Mouse (Mus musculus) heart, embryonic 13.5 days (tissue): Measurements from ENCODE around the gene Ccdc134. TPM values are rescaled to one million over a fixed set of nuclear protein-coding genes. Genes with fewer than 3 reads are reported as not detected.

ENCODE experiments used
- ATAC-seq: fragments of 200-750 bp; cut with Nextera tagmentation; 2 replicates; pipeline ENCODE4 v1.8.0; 2017; ENCODE audit warnings: moderate TSS enrichment; ENCODE audit not compliant: insufficient number of reproducible peaks, low FRiP score, low TSS enrichment; ENCODE audit errors: extremely low read depth
- H3K27ac ChIP-seq: fragments of 300-500 bp; sonication (generic); replicated peaks from 2 replicates; pipeline ENCODE4 v1.5.1; 2015; ENCODE audit warnings: moderate library complexity, mild to moderate bottlenecking, inconsistent platforms
- H3K27me3 ChIP-seq: fragments of 300-500 bp; sonication (generic); replicated peaks from 2 replicates; pipeline ENCODE4 v1.6.1; 2015; ENCODE audit warnings: mild to moderate bottlenecking, inconsistent platforms
- H3K36me3 ChIP-seq: fragments of 300-500 bp; sonication (generic); 2 replicates; pipeline ENCODE4 v1.6.1; 2015; ENCODE audit warnings: mild to moderate bottlenecking, inconsistent platforms
- H3K4me1 ChIP-seq: fragments of 300-500 bp; sonication (generic); 2 replicates; pipeline ENCODE4 v1.6.1; 2015; ENCODE audit warnings: inconsistent platforms
- H3K4me2 ChIP-seq: fragments of 300-500 bp; sonication (generic); 2 replicates; pipeline ENCODE4 v1.6.1; 2015; ENCODE audit warnings: inconsistent platforms, mild to moderate bottlenecking, moderate library complexity
- H3K4me3 ChIP-seq: fragments of 300-500 bp; sonication (generic); 2 replicates; pipeline ENCODE4 v1.5.1; 2015; ENCODE audit warnings: moderate library complexity, mild to moderate bottlenecking, inconsistent platforms
- H3K9ac ChIP-seq: fragments of 300-500 bp; sonication (generic); 2 replicates; pipeline ENCODE4 v1.6.1; 2015; ENCODE audit warnings: inconsistent platforms, mild to moderate bottlenecking, moderate library complexity
- H3K9me3 ChIP-seq: fragments of 300-500 bp; sonication (generic); 2 replicates; pipeline ENCODE4 v1.6.1; 2016; ENCODE audit warnings: inconsistent platforms
- WGBS: fragments of 180-500 bp; shearing (Covaris S2); methylation state at CpG from one replicate; pipeline ENCODE4 v1.1.7; 2015; ENCODE audit warnings: mixed read lengths; 5-methylcytosine and 5-hydroxymethylcytosine counted together
- polyA plus RNA-seq: library from polyadenylated mRNA; unstranded; fragments of >200 nt; fragmentation: Nextera tagmentation; extraction: Ambion mirVana; gene quantifications from 2 replicates; pipeline ENCODE4 v1.2.1, GENCODE M21; 2015

Gene Ccdc134
- polyA plus RNA-seq, 1 experiment from 2014 or later, result 9.0 TPM

DNA sequence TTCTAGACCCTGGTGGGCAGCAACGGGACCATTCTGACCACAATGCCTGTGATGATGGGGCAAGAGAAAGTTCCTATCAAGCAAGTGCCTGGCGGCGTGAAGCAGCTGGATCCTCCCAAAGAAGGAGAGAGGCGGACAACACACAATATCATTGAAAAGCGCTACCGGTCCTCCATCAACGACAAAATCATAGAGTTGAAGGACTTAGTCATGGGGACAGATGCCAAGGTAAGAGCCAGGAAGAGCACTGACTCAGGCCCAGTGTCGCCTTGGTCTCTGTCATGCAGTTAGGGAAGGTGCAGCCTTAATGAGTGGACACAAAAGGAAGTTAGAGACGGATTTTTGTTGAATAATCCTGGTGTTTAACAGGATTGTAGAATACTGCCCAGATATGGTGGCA, 47.4 kb downstream of the Ccdc134 start:
- no peak for ATAC-seq
- H3K27me3 ChIP-seq, result no peaks in the 10 kb centered on the region
- H3K4me2 ChIP-seq, result no peak overlapping the region
- peaks cover 15% of the 10 kb centered on the region for H3K4me1 ChIP-seq
- no peaks in the 10 kb centered on the region for H3K9me3 ChIP-seq
- no peak overlapping the region for H3K9ac ChIP-seq
- no peak overlapping the region for H3K4me3 ChIP-seq
- H3K36me3 ChIP-seq, result peaks cover 95% of the 10 kb centered on the region
- WGBS, result 90% methylated on average over 9 of the region's 9 CpGs
- no peak overlapping the region for H3K27ac ChIP-seq

DNA sequence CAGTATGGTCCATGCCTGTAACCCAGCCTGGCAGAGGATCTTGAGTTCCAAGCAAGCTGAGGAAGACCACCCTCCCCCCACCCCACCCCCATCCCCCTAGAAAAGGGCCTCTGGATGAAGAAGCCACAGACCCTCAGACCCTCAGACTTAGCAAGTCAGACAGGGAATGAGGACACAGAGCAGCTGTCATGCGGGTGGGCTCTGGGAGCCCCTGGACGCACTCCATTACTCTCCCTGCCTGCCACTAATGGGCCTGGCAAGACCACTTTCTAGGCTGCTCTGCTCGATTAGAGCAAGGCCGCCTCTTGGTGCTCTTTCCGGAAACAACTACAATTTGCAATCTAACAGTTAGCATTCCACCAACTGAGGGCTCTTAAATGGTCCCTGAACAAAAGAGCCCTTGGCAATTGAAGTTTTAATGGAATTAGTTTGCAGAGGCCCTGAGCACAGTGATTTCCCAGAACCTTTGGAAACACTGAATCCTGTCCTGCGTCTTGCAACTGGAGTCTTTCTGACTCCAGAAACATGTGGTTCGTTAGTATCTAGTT, 50.1 kb downstream of the Ccdc134 start:
- no peak for ATAC-seq
- Histone ChIP-seq H3K4me2 (no peak overlapping the region), H3K4me1 (peaks cover 23% of the 10 kb centered on the region), H3K36me3 (peaks cover 96% of the 10 kb centered on the region), H3K9me3 (peaks cover 7% of the 10 kb centered on the region; the same call in 1 of the 2 replicates), H3K27ac (no peak overlapping the region), H3K27me3 (no peaks in the 10 kb centered on the region), H3K4me3 (no peak overlapping the region), H3K9ac (no peak overlapping the region)
- WGBS, result 90% methylated on average over 7 of the region's 7 CpGs

DNA sequence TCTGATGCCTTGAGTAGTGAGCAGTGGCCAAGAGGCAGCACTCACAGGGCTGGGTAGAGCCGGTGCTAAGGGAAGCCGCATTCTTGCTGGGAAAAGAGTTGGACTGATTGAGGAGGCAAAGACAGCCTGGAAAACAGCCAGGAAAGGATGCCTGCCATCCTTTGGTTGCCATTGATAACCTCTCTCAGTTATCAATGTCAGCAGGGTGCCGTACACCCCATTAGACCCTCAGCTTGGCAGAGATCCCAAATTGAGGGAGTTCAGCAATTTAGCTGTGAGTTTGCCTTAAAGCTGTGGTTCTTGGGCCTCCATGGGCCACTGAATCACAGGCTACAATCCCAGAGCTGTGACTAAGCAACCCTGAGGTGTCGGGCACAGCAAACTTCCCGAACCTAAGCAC, 53.4 kb downstream of the Ccdc134 start:
- no peak overlapping the region for H3K4me3 ChIP-seq
- peaks cover 55% of the 10 kb centered on the region for H3K4me1 ChIP-seq
- peaks cover 93% of the 10 kb centered on the region for H3K36me3 ChIP-seq
- no peak for ATAC-seq
- no peak overlapping the region for H3K9ac ChIP-seq
- peak overlapping the region; percentile 73 for H3K27ac ChIP-seq
- H3K27me3 ChIP-seq, result 0 out of 2 replicates have a peak, but pooled peaks cover 11% of the 10 kb centered on the region
- 37% methylated on average over 5 of the region's 5 CpGs for WGBS
- no peak overlapping the region for H3K4me2 ChIP-seq
- peaks cover 7% of the 10 kb centered on the region; the same call in 1 of the 2 replicates for H3K9me3 ChIP-seq

DNA sequence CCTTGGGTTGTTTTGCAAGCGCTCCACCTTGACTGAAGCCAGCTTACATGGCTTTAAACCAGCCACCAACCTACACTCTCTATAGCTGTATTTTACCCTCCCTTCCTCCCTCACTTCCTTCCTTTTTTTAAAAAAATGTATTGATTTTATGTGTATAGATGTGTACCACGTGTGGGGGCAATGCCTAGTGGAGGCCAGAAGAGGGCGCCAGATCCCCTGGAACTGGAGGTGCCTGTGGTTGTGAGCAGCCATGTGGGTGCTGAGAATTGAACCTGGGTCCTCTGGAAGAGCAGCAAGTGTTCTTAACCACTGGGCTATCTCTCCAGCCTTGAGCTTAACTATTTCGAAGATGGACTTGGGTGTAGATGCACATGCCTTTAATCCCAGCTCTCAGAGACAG, 54.6 kb downstream of the Ccdc134 start:
- no peak overlapping the region for H3K4me2 ChIP-seq
- H3K36me3 ChIP-seq, result peaks cover 90% of the 10 kb centered on the region
- no peak for ATAC-seq
- 0 out of 2 replicates have a peak, but pooled peaks cover 14% of the 10 kb centered on the region for H3K27me3 ChIP-seq
- peaks cover 7% of the 10 kb centered on the region; the same call in 1 of the 2 replicates for H3K9me3 ChIP-seq
- H3K4me1 ChIP-seq, result peaks cover 66% of the 10 kb centered on the region
- no peak overlapping the region for H3K9ac ChIP-seq
- 0 out of 2 replicates have a peak overlapping the region, but pooled peaks have one; percentile 16 for H3K27ac ChIP-seq
- H3K4me3 ChIP-seq, result no peak overlapping the region
- 87% methylated on average over 4 of the region's 4 CpGs for WGBS

DNA sequence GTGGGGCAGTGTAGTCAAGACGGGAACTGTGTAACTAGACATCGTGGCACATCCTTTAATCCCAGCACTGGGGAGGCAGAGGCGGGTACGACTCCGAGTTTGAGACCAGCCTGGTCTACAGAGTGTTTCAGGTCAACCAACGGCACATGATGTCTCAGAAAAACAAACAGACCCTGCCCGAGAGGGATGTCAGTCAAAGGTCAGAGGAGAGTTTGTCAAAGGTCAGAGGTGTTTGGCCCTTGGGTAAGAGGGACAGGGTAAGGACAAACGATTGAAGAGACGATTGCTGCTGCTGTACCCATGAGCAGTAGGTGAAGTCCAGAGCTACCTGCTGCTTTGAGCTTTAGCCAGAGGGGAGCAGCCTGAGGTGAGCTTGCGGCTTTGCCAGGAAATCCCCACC, 55.9 kb downstream of the Ccdc134 start:
- Histone ChIP-seq H3K4me3 (no peak overlapping the region), H3K27ac (peak overlapping the region; percentile 51), H3K36me3 (peaks cover 90% of the 10 kb centered on the region), H3K27me3 (0 out of 2 replicates have a peak, but pooled peaks cover 14% of the 10 kb centered on the region), H3K9me3 (peaks cover 7% of the 10 kb centered on the region; the same call in 1 of the 2 replicates), H3K4me2 (peak overlapping the region; percentile 38), H3K9ac (peak overlapping the region; percentile 56), H3K4me1 (peaks cover 67% of the 10 kb centered on the region)
- WGBS, result 76% methylated on average over 10 of the region's 10 CpGs
- ATAC-seq, result no peak

DNA sequence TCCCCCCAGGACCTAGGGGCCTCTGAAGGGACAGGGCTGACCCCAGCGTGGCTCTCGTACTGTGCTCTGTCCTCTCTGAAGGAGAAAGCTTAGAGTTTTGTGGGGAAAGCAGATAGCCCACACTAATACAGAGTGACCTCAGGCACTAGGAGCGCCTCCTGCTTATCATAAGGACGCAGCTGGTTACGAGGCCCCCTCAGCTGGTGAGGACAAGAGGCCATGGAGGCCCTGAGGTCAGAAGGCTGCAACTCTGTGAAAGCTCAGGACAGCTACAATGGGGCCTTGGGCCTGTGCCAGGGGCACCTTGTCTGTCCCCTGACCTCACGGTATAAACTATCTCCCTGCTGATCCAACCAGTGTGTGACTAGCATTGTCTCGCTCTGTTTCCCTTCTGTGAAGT, 56.5 kb downstream of the Ccdc134 start:
- Histone ChIP-seq H3K36me3 (peaks cover 90% of the 10 kb centered on the region), H3K9ac (peak overlapping the region; percentile 56), H3K4me3 (no peak overlapping the region), H3K27me3 (0 out of 2 replicates have a peak, but pooled peaks cover 14% of the 10 kb centered on the region), H3K9me3 (peaks cover 7% of the 10 kb centered on the region; the same call in 1 of the 2 replicates), H3K27ac (peak overlapping the region; percentile 51), H3K4me2 (peak overlapping the region; percentile 38), H3K4me1 (peaks cover 67% of the 10 kb centered on the region)
- 29% methylated on average over 7 of the region's 7 CpGs for WGBS
- ATAC-seq, result peak; percentile 59; the same call in 1 of the 2 replicates

DNA sequence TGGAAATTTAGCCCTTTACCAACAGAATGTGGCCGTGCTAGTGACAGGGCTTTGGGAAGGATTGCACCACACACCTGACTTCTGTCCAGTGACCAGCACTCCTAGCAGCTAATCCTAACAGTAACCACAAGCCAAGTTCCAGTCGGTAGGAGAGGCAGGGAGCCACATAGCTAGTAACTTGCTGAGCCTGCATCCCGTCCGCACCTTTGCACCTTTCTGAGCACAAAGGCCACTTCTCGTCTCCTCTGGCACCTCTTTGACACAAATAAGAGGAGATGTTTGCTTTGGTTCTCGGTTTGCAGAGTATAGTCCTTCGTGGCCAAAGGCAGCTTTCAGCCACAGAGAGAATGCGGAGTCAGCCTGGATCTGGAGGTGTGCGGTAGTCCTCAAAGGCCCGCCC, 56.9 kb downstream of the Ccdc134 start:
- Histone ChIP-seq H3K27ac (peak overlapping the region; percentile 51), H3K36me3 (peaks cover 90% of the 10 kb centered on the region), H3K4me3 (no peak overlapping the region), H3K27me3 (0 out of 2 replicates have a peak, but pooled peaks cover 16% of the 10 kb centered on the region), H3K9me3 (peaks cover 7% of the 10 kb centered on the region; the same call in 1 of the 2 replicates), H3K9ac (no peak overlapping the region), H3K4me2 (peak overlapping the region; percentile 38; the same call in 1 of the 2 replicates), H3K4me1 (peaks cover 70% of the 10 kb centered on the region)
- ATAC-seq, result no peak
- WGBS, result 73% methylated on average over 10 of the region's 10 CpGs

DNA sequence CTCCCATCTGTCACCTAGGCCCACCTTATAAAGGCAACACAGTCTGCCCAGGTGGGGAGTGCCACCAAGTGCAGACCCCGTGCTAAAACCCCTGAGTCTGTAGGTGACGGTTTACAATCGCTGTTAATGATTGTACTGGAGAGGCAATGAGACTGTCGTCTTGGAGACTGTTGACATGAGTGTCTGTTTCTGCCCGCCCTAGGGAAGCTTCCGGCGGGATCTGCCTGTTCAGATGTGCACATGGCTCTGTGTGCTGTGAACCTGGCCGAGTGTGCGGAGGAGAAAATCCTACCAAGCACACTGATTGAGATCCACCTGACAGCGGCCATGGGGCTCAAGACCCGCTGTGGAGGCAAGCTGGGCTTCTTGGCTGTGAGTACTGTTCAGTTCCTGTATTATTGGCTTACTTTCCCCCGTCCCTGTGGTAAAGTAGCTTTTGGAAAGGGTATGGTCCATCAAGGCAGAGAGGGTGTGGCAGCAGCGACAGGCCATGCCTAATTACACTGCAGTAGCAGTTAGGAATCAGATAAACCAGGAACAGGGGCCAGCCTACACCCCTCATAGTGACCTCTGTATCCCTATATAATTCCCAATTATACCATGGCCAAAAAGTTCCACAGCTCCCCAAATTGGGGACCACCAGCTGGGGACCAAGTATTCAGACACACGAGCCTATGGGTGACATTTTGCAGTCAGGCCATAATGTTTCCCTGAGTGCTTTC, 57.5 kb downstream of the Ccdc134 start:
- Histone ChIP-seq H3K4me1 (peaks cover 71% of the 10 kb centered on the region), H3K36me3 (peaks cover 89% of the 10 kb centered on the region), H3K4me2 (peak overlapping the region; percentile 32), H3K27me3 (0 out of 2 replicates have a peak, but pooled peaks cover 17% of the 10 kb centered on the region), H3K27ac (peak overlapping the region; percentile 77), H3K9me3 (peaks cover 7% of the 10 kb centered on the region; the same call in 1 of the 2 replicates), H3K9ac (peak overlapping the region; percentile 37; the same call in 1 of the 2 replicates), H3K4me3 (no peak overlapping the region)
- no peak for ATAC-seq
- 77% methylated on average over 14 of the region's 14 CpGs for WGBS

DNA sequence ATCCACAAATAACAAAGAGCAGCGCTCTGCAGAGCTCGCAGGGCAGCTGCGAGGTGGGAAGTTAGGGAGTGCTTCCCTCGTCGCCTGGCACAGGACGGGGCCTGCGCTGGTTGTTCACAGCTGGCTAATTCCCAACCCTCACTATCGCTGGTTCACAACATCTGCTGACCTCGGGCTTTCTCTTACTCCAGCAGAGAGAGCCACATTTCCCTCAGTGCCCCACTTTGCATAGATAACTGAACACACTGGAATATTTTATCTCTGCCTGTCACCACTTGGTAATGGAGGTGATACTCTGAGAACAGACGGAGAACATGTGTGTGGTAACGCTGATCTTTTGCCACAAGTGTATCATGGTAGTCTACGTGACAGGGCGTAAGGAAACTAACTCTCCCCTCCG, 58.4 kb downstream of the Ccdc134 start:
- Histone ChIP-seq H3K4me2 (peak overlapping the region; percentile 32), H3K27me3 (peaks cover 22% of the 10 kb centered on the region; the same call in 1 of the 2 replicates), H3K4me1 (peaks cover 62% of the 10 kb centered on the region), H3K27ac (peak overlapping the region; percentile 77), H3K4me3 (no peak overlapping the region), H3K9ac (peak overlapping the region; percentile 37; the same call in 1 of the 2 replicates), H3K36me3 (peaks cover 87% of the 10 kb centered on the region), H3K9me3 (peaks cover 7% of the 10 kb centered on the region; the same call in 1 of the 2 replicates)
- ATAC-seq, result peak; percentile 49; the same call in 1 of the 2 replicates
- WGBS, result 14% methylated on average over 14 of the region's 14 CpGs

DNA sequence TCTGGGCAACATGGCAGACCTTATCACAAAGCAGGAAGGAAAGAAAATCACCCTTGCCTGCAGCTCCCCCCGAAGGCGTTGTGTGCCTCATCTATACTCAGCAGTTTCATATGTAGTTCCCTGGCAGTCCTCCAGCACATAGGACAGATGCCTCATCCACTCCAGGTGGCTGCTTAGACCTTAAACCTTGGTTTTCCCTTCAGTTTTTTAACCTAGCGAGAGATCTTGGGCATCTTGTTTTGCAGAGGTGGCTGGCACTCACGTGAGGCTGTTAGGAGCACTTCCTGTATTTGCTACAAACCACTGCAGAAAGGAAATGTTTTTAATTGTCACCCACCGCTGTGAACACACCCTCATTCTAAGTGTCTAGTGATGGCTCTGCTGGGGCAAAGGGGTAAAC, 59.2 kb downstream of the Ccdc134 start:
- Histone ChIP-seq H3K9ac (no peak overlapping the region), H3K4me3 (no peak overlapping the region), H3K9me3 (peaks cover 7% of the 10 kb centered on the region; the same call in 1 of the 2 replicates), H3K4me1 (peaks cover 54% of the 10 kb centered on the region), H3K4me2 (peak overlapping the region; percentile 32), H3K27me3 (peaks cover 23% of the 10 kb centered on the region; the same call in 1 of the 2 replicates), H3K36me3 (peaks cover 87% of the 10 kb centered on the region), H3K27ac (peak overlapping the region; percentile 77)
- WGBS, result 56% methylated on average over 5 of the region's 5 CpGs
- no peak for ATAC-seq

DNA sequence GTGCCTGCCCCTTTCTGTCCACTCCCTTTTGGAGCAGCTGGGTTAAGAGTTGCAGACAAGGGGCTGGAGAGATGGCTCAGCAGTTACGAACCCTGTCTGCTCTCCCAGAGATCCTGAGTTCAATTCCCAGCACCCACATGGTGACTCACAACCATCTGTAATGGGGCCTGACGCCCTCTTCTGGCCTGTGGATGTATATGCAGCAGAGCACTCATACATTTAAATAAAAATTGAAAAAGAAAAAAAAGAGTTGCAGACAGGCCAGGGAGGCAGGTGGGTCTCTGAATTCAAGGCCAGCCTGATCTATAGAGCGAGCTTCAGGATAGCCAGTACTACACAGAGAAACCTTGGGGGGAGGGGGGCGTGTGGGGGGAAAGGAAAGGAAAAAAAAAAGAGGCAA, 59.7 kb downstream of the Ccdc134 start:
- Histone ChIP-seq H3K4me2 (no peak overlapping the region), H3K4me3 (no peak overlapping the region), H3K36me3 (peaks cover 87% of the 10 kb centered on the region), H3K4me1 (peaks cover 51% of the 10 kb centered on the region), H3K27me3 (peaks cover 23% of the 10 kb centered on the region; the same call in 1 of the 2 replicates), H3K9ac (no peak overlapping the region), H3K27ac (no peak overlapping the region), H3K9me3 (peaks cover 2% of the 10 kb centered on the region; the same call in 1 of the 2 replicates)
- ATAC-seq, result no peak
- 86% methylated on average over 4 of the region's 4 CpGs for WGBS
